Mouse (Mus musculus): ENCODE measurements around the gene Nfix. TPM values are rescaled to one million over a fixed set of nuclear protein-coding genes. Genes with fewer than 3 reads are reported as not detected.

Gene Nfix
- polyA plus RNA-seq, 1 experiment from 2014 or later: 11.7 TPM

DNA sequence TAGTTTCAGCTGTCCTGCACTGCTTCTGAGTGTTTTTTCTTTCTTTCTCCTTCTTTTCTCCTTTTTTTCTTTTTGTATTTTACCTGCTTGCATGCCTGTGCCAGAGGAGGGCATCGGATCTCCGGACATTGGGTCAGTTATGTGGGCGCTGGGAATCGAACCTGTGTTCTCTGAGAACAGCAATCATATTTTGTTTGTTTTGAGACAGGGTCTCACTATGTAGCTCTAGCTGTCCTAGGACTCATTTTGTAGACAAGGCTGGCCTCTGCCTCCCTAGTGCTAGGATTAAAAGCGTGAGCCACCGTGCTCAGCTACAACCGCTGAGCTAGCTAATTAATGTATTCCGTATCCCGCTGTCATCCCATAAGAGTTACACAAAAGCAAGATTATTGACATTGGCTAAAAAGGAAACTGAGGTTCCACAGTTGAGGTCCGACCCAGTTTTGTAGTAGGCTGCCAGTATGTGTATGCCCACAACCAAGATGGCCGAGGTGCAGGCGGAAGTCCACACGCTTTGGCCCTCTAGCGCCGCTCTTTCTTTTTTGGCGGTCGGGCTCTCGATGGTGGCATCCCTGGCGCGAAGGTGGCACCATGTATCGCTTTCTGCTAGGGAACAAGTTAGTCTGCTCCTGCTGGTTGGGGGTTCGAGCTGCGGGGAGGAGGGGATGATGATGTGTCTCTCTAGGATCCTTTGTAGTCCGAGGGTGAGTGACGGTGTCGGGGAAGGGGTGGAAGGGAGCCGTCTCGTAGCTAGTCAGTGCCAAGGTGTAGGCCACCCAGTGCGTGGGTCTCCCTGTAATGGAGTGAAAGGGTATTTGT lies 135.4 kb downstream of the Nfix start:
- Histone ChIP-seq H3K4me1 (peaks cover 32% of the 10 kb centered on the region), H3K27me3 (replicated peaks) (no peaks in the 10 kb centered on the region), H3K4me2 (peak overlapping the region; percentile 87), H3K9me3 (no peaks in the 10 kb centered on the region), H3K27ac (replicated peaks) (peak overlapping the region; percentile 99), H3K36me3 (peaks cover 18% of the 10 kb centered on the region; the same call in 1 of the 2 replicates), H3K9ac (peak overlapping the region; percentile 88), H3K4me3 (peak overlapping the region; percentile 75)
- 0 out of 2 replicates have a peak, but pooled peaks have one; percentile 16 for ATAC-seq (ENCODE audit: extremely low read depth, insufficient number of reproducible peaks, low FRiP score, low TSS enrichment)
- WGBS: under 1% methylated on average over 29 of the region's 29 CpGs

GRCm38 (mm10) chr8:84663483-84664327 lies 136.4 kb downstream of the Nfix start:
- Histone ChIP-seq H3K9ac (peak overlapping the region; percentile 96), H3K4me2 (peak overlapping the region; percentile 87), H3K27ac (replicated peaks) (peak overlapping the region; percentile 99), H3K9me3 (no peaks in the 10 kb centered on the region), H3K4me3 (peak overlapping the region; percentile 75), H3K27me3 (replicated peaks) (no peaks in the 10 kb centered on the region), H3K4me1 (peaks cover 41% of the 10 kb centered on the region), H3K36me3 (peaks cover 10% of the 10 kb centered on the region; the same call in 1 of the 2 replicates)
- ATAC-seq (ENCODE audit: extremely low read depth, insufficient number of reproducible peaks, low FRiP score, low TSS enrichment): peak; percentile 63
- 2% methylated on average over 43 of the region's 43 CpGs for WGBS

DNA sequence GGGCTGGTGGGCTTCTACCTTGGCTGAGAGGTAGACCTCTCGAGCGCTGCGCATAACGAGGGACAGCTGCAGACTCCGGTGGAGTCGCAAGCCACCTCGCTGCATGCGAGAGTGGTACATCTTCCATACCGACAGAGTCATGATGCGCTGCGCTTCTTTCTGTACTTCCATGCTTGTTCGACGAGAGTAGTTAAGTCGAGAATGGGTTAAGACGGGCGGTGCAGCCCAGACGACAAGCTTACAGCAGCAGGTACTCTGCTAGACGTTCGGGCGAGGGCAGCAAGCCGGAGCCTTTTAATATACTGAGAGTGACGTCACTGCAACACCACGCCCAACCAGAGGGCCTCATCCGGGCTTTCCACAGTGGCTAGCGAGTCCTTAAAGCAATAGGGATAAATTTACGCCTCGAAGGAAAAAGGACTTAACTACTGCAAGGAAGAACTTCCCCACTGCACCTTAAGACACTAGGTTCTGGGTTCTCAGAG lies 137.5 kb downstream of the Nfix start, which contains the start of gene Ier2:
Gene Ier2, minus strand, starts transcription at position 272 of the 485 bp plus-strand sequence.
- Histone ChIP-seq H3K4me2 (peak within 1 kb of the TSS; percentile 87), H3K9me3 (no peaks in the 10 kb centered on the region), H3K27me3 (replicated peaks) (no peaks in the 10 kb centered on the region), H3K36me3 (no peaks in the 10 kb centered on the region; the same call in 1 of the 2 replicates), H3K4me3 (peak within 1 kb of the TSS; percentile 75), H3K4me1 (peaks cover 47% of the 10 kb centered on the region), H3K9ac (peak within 1 kb of the TSS; percentile 96), H3K27ac (replicated peaks) (peak within 1 kb of the TSS; percentile 99)
- ATAC-seq (ENCODE audit: extremely low read depth, insufficient number of reproducible peaks, low FRiP score, low TSS enrichment): peak; percentile 65
- WGBS: under 1% methylated on average over 27 of the region's 27 CpGs

- peak overlapping the region; percentile 75 for H3K4me3 ChIP-seq
- ATAC-seq (ENCODE audit: extremely low read depth, insufficient number of reproducible peaks, low FRiP score, low TSS enrichment): no peak
- H3K27me3 ChIP-seq (replicated peaks): no peaks in the 10 kb centered on the region
- H3K36me3 ChIP-seq: no peaks in the 10 kb centered on the region
- peak overlapping the region; percentile 96 for H3K9ac ChIP-seq
- H3K4me1 ChIP-seq: peaks cover 52% of the 10 kb centered on the region
- peak overlapping the region; percentile 99 for H3K27ac ChIP-seq (replicated peaks)
- H3K9me3 ChIP-seq: no peaks in the 10 kb centered on the region
- WGBS: under 1% methylated on average over 61 of the region's 61 CpGs
- H3K4me2 ChIP-seq: peak overlapping the region; percentile 87
Observed at GRCm38 (mm10) chr8:84661961-84662571, 138.1 kb downstream of the Nfix start.

- under 1% methylated on average over 24 of the region's 24 CpGs for WGBS
- H3K4me2 ChIP-seq: peak overlapping the region; percentile 87
- no peaks in the 10 kb centered on the region for H3K36me3 ChIP-seq
- no peaks in the 10 kb centered on the region for H3K27me3 ChIP-seq (replicated peaks)
- no peaks in the 10 kb centered on the region for H3K9me3 ChIP-seq
- H3K4me1 ChIP-seq: peaks cover 58% of the 10 kb centered on the region
- peak overlapping the region; percentile 99 for H3K27ac ChIP-seq (replicated peaks)
- H3K4me3 ChIP-seq: peak overlapping the region; percentile 75
- ATAC-seq (ENCODE audit: extremely low read depth, insufficient number of reproducible peaks, low FRiP score, low TSS enrichment): peak; percentile 33; the same call in 1 of the 2 replicates
- H3K9ac ChIP-seq: peak overlapping the region; percentile 96
Observed at GRCm38 (mm10) chr8:84661458-84661871, 138.7 kb downstream of the Nfix start.

GRCm38 (mm10) chr8:84660819-84661457 lies 139.2 kb downstream of the Nfix start:
- H3K36me3 ChIP-seq: no peaks in the 10 kb centered on the region
- peak overlapping the region; percentile 96 for H3K9ac ChIP-seq
- H3K27me3 ChIP-seq (replicated peaks): no peaks in the 10 kb centered on the region
- H3K9me3 ChIP-seq: no peaks in the 10 kb centered on the region
- no peak for ATAC-seq (ENCODE audit: extremely low read depth, insufficient number of reproducible peaks, low FRiP score, low TSS enrichment)
- H3K4me3 ChIP-seq: peak overlapping the region; percentile 75
- H3K4me1 ChIP-seq: peaks cover 59% of the 10 kb centered on the region
- WGBS: 1% methylated on average over 20 of the region's 20 CpGs
- H3K27ac ChIP-seq (replicated peaks): peak overlapping the region; percentile 99
- peak overlapping the region; percentile 87 for H3K4me2 ChIP-seq

- no peak for ATAC-seq (ENCODE audit: extremely low read depth, insufficient number of reproducible peaks, low FRiP score, low TSS enrichment)
- peak overlapping the region; percentile 96 for H3K9ac ChIP-seq
- H3K27ac ChIP-seq (replicated peaks): peak overlapping the region; percentile 99
- no peaks in the 10 kb centered on the region for H3K9me3 ChIP-seq
- H3K27me3 ChIP-seq (replicated peaks): no peaks in the 10 kb centered on the region
- no peaks in the 10 kb centered on the region for H3K36me3 ChIP-seq
- WGBS: 2% methylated on average over 33 of the region's 33 CpGs
- H3K4me2 ChIP-seq: peak overlapping the region; percentile 87
- peaks cover 60% of the 10 kb centered on the region for H3K4me1 ChIP-seq
- H3K4me3 ChIP-seq: peak overlapping the region; percentile 75
Observed at GRCm38 (mm10) chr8:84659936-84660818, 140.0 kb downstream of the Nfix start.

DNA sequence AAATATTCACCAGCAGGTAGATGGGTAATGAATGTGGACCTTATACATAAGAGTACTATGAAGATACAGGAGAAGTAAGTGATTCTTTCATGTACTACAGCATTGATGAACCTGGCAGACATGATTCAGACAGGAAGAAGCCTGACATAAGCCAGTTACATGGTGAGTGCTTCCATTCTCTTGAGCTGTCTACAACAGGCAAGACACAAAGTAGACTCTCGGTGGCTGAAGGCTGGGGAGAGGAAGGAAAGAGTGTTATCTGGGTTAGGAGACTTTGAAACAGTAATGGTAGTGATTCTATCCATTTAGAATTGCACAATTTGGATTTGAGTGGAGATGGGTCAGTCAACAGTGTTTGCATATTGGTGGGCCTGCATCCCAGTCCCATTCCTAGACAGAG lies 141.2 kb downstream of the Nfix start:
- H3K27me3 ChIP-seq (replicated peaks): no peaks in the 10 kb centered on the region
- no peak for ATAC-seq (ENCODE audit: extremely low read depth, insufficient number of reproducible peaks, low FRiP score, low TSS enrichment)
- H3K9me3 ChIP-seq: no peaks in the 10 kb centered on the region
- 0 out of 2 replicates have a peak overlapping the region, but pooled peaks have one; percentile 75 for H3K4me3 ChIP-seq
- H3K36me3 ChIP-seq: no peaks in the 10 kb centered on the region
- H3K4me2 ChIP-seq: peak overlapping the region; percentile 87
- H3K9ac ChIP-seq: peak overlapping the region; percentile 96; the same call in 1 of the 2 replicates
- 37% methylated on average over 1 of the region's 1 CpGs for WGBS
- H3K4me1 ChIP-seq: peaks cover 69% of the 10 kb centered on the region
- H3K27ac ChIP-seq (replicated peaks): peak overlapping the region; percentile 99

DNA sequence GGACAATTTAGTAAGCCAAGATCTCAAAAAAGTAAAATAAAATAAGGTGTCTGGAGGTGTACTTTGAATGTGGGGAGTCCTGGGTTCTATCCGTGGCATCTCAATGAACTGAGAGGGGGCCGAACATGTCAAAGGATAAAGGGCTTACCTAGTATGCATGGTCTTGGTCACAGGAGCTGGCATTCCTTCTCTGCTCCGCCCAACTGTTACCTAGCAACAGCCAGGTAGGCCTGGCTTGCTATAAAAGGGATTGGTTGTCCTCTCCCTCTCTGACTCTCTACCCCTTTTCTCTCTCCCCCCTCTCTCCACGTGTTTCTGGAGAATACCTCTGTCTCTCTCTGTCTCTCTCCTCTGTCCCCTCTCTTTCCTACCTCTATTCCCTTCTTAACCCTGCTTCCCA lies 142.5 kb downstream of the Nfix start:
- Histone ChIP-seq H3K4me3 (no peak overlapping the region), H3K27ac (replicated peaks) (peak overlapping the region; percentile 94), H3K9me3 (no peaks in the 10 kb centered on the region), H3K27me3 (replicated peaks) (no peaks in the 10 kb centered on the region), H3K4me1 (peaks cover 69% of the 10 kb centered on the region), H3K4me2 (peak overlapping the region; percentile 84), H3K36me3 (no peaks in the 10 kb centered on the region), H3K9ac (no peak overlapping the region)
- no peak for ATAC-seq (ENCODE audit: extremely low read depth, insufficient number of reproducible peaks, low FRiP score, low TSS enrichment)
- WGBS: 57% methylated on average over 4 of the region's 4 CpGs

GRCm38 (mm10) chr8:84657203-84657602 lies 142.9 kb downstream of the Nfix start:
- Histone ChIP-seq H3K27ac (replicated peaks) (peak overlapping the region; percentile 94), H3K9me3 (no peaks in the 10 kb centered on the region), H3K4me2 (peak overlapping the region; percentile 84), H3K9ac (peak overlapping the region; percentile 88), H3K36me3 (no peaks in the 10 kb centered on the region), H3K4me3 (peak overlapping the region; percentile 56), H3K27me3 (replicated peaks) (no peaks in the 10 kb centered on the region), H3K4me1 (peaks cover 69% of the 10 kb centered on the region)
- no peak for ATAC-seq (ENCODE audit: extremely low read depth, insufficient number of reproducible peaks, low FRiP score, low TSS enrichment)
